Mouse (Mus musculus): ENCODE data around the gene Xpot.

DNA sequence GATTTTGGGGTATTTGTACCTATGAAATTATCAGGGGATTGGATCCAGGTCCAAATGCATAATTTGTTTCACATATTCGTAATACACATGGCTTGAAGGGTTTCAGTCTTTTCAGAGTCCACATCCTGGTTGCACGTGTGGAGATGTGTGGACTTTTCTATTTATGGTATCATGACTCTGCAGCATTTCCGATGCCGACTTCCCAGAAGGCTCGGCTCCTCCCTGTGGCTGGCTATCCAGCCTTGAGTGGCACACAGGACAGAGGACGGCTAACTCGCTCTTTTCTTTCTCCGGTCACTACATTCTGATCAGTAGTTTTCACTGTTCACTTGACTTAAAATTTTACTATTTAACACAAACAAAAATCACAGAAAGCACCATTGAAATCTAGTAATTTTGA, 61.7 kb downstream of the Xpot start:
- TF ChIP-seq CTCF (IDR thresholded peaks at IDR 0.05; ENCODE audit: insufficient read depth, low read depth, low read length) (no peak), POLR2A (IDR thresholded peaks at IDR 0.05; ENCODE audit: insufficient read depth, low read depth, low read length) (no peak)
